Mouse (Mus musculus): ENCODE measurements around the gene Inppl1.
A peak's percentile ranks its signal among the peaks of the same experiment; 100 is the strongest.

GRCm38 (mm10) chr7:101822836-101823757 is 14.9 kb downstream of the Inppl1 start:
- TF ChIP-seq POLR2A (IDR thresholded peaks at IDR 0.05; ENCODE audit: insufficient read length, low read depth), result peak; percentile 32
- TF ChIP-seq TCF12 (IDR thresholded peaks at IDR 0.05; ENCODE audit: insufficient read depth, poor library complexity, severe bottlenecking), result no peak
- no peak for TF ChIP-seq CEBPB (IDR thresholded peaks at IDR 0.05; ENCODE audit: insufficient read depth, poor library complexity, severe bottlenecking)
- no peak for TF ChIP-seq E2F4 (IDR thresholded peaks at IDR 0.05; ENCODE audit: insufficient read depth)
- no peak for TF ChIP-seq USF1 (IDR thresholded peaks at IDR 0.05; ENCODE audit: low read depth)
- peak; percentile 57 for TF ChIP-seq POLR2AphosphoS2 (IDR thresholded peaks at IDR 0.05; ENCODE audit: insufficient read length, low read depth)
- no peak for TF ChIP-seq MAX (IDR thresholded peaks at IDR 0.05; ENCODE audit: low read depth)
- TF ChIP-seq MYOD1 (IDR thresholded peaks at IDR 0.05; ENCODE audit: control insufficient read depth in 1 of 3, insufficient read length in 2 of 3, low read depth in 2 of 3), result no peak
- TF ChIP-seq SRF (IDR thresholded peaks at IDR 0.05; ENCODE audit: control insufficient read depth, insufficient read length, low read depth), result no peak

Data from myocyte (in vitro differentiated cells).